Mouse (Mus musculus) hindbrain, postnatal 0 days (tissue): ENCODE measurements around the gene Gdpgp1. TPM values are rescaled to one million over a fixed set of nuclear protein-coding genes. Genes with fewer than 3 reads are reported as not detected.

ENCODE experiments used
- ATAC-seq: fragments of 200-750 bp; cut with Nextera tagmentation; 2 replicates; pipeline ENCODE4 v1.8.0; 2017; ENCODE audit warnings: mild to moderate bottlenecking, moderate TSS enrichment, moderate library complexity
- DNase-seq: peaks from one replicate; pipeline ENCODE4 v3.0.0-alpha.2; 2015; ENCODE audit warnings: low spot score
- H3K27ac ChIP-seq: fragments of 300-500 bp; sonication (generic); 2 replicates; pipeline ENCODE4 v1.5.1; 2014; ENCODE audit warnings: mild to moderate bottlenecking
- H3K27me3 ChIP-seq: fragments of 300-500 bp; sonication (generic); 2 replicates; pipeline ENCODE4 v1.6.1; 2014; ENCODE audit warnings: low read length, mixed read lengths; ENCODE audit not compliant: insufficient read depth
- H3K36me3 ChIP-seq: fragments of 300-500 bp; sonication (generic); 2 replicates; pipeline ENCODE4 v1.6.1; 2014; ENCODE audit warnings: low read length, mixed read lengths; ENCODE audit not compliant: insufficient read depth
- H3K4me1 ChIP-seq: fragments of 300-500 bp; sonication (generic); 2 replicates; pipeline ENCODE4 v1.6.1; 2014; ENCODE audit warnings: antibody characterized with exemption, low read length, mixed read lengths; ENCODE audit not compliant: insufficient read depth
- H3K4me2 ChIP-seq: fragments of 300-500 bp; sonication (generic); 2 replicates; pipeline ENCODE4 v1.6.1; 2014; ENCODE audit warnings: low read depth, mild to moderate bottlenecking, low read length, moderate library complexity, mixed read lengths
- H3K4me3 ChIP-seq: fragments of 300-500 bp; sonication (generic); 2 replicates; pipeline ENCODE4 v1.5.1; 2014; ENCODE audit warnings: low read length
- H3K9ac ChIP-seq: fragments of 300-500 bp; sonication (generic); replicated peaks from 2 replicates; pipeline ENCODE4 v1.6.1; 2014; ENCODE audit warnings: mild to moderate bottlenecking, low read length, moderate library complexity, mixed read lengths
- H3K9me3 ChIP-seq: fragments of 300-500 bp; sonication (generic); 2 replicates; pipeline ENCODE4 v1.6.1; 2016; ENCODE audit warnings: low read length, mixed read lengths
- CTCF ChIP-seq: IDR thresholded peaks from 2 replicates; pipeline ENCODE4 v1.5.1; 2016; ENCODE audit warnings: antibody characterized with exemption, control low read depth, low read depth
- WGBS: fragments of 180-500 bp; shearing (Covaris S2); extraction: QIAGEN DNeasy Blood & Tissue Kit; methylation state at CpG from one replicate; pipeline ENCODE4 v1.1.7; 2014; 5-methylcytosine and 5-hydroxymethylcytosine counted together
- polyA plus RNA-seq: library from polyadenylated mRNA; unstranded; fragments of >200 nt; fragmentation: Nextera tagmentation; extraction: Ambion mirVana; gene quantifications from 2 replicates; pipeline ENCODE4 v1.2.1, GENCODE M21; 2015
- total RNA-seq: library from RNA; depleted of rRNA; stranded (reverse); fragments of >200 nt; gene quantifications from 2 replicates; pipeline ENCODE4 v1.2.3, GENCODE M21; 2014

The Gdpgp1 gene
- total and polyA plus RNA-seq, 2 experiments from 2014 or later: 2.8 to 6.8 TPM

- TF ChIP-seq CTCF: no peak
- WGBS: 1% methylated on average over 23 of the region's 23 CpGs
- no peaks in the 10 kb centered on the region for H3K27me3 ChIP-seq
- ATAC-seq: peak; percentile 64; the same call in 1 of the 2 replicates
- H3K4me3 ChIP-seq: peak overlapping the region; percentile 67
- peaks cover 13% of the 10 kb centered on the region for H3K4me1 ChIP-seq
- peaks cover 37% of the 10 kb centered on the region for H3K36me3 ChIP-seq
- peak overlapping the region; percentile 64 for H3K9ac ChIP-seq
- H3K27ac ChIP-seq: peak overlapping the region; percentile 66
- no peaks in the 10 kb centered on the region for H3K9me3 ChIP-seq
- peak overlapping the region; percentile 80 for H3K4me2 ChIP-seq
- peak; percentile 27 for DNase-seq
These were observed 37.1 kb downstream of the Gdpgp1 start for GRCm38 (mm10) chr7:80269751-80270255.

DNA sequence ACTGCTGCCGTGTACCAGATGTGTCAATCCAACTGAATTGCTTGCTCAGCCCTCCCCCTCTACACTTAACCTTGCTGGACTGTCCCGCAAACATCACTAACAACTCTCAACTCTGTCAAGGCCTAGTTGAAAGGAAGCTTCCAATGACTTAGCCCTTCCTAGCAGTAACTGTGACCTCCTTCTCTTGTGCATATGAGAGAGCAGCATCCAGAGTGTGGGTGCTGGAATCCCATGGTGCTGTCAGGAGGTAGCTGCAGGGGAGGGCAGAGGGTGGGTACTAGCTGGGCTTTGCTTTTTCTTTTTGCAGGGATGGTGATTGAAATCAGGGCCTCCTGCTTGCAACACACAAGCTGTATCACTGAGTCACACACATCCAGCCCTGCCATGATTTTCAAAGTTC, 40.8 kb downstream of the Gdpgp1 start:
- Histone ChIP-seq H3K27ac (no peak overlapping the region), H3K4me2 (no peak overlapping the region), H3K4me1 (peaks cover 13% of the 10 kb centered on the region), H3K9me3 (no peaks in the 10 kb centered on the region), H3K9ac (no peak overlapping the region), H3K4me3 (no peak overlapping the region), H3K27me3 (no peaks in the 10 kb centered on the region), H3K36me3 (peaks cover 39% of the 10 kb centered on the region)
- no peak for TF ChIP-seq CTCF
- ATAC-seq (no peak), DNase-seq (no peak)
- WGBS: 93% methylated on average over 2 of the region's 2 CpGs

- Histone ChIP-seq H3K4me3 (no peak overlapping the region), H3K9me3 (no peaks in the 10 kb centered on the region), H3K9ac (no peak overlapping the region), H3K27ac (no peak overlapping the region), H3K4me1 (no peaks in the 10 kb centered on the region), H3K36me3 (peaks cover 52% of the 10 kb centered on the region), H3K4me2 (no peak overlapping the region), H3K27me3 (no peaks in the 10 kb centered on the region)
- DNase-seq (no peak), ATAC-seq (no peak)
- TF ChIP-seq CTCF: no peak
- 98% methylated on average over 4 of the region's 4 CpGs for WGBS
These were observed 43.7 kb downstream of the Gdpgp1 start for GRCm38 (mm10) chr7:80276374-80276773.

DNA sequence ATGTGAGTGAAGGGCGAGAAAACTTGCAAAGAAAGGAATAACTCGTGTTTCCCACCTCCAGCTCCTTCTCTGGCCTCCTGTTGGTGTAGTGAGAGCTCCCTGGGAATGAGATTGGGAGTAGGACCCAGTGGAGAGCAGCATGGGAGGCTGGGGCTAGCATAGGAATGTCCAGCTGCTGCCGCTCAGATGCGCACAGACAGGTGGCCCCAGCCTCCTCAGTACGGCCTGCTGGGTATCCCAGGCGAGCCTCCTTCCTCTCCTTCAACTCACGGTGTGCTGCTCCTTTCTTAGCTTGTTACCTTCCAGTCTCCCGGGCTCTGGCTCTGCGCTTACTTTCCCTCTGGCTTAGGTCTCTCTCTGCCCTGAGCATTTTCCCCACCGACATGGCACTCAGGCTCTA, 47.4 kb downstream of the Gdpgp1 start:
- TF ChIP-seq CTCF: no peak
- ATAC-seq: no peak

DNA sequence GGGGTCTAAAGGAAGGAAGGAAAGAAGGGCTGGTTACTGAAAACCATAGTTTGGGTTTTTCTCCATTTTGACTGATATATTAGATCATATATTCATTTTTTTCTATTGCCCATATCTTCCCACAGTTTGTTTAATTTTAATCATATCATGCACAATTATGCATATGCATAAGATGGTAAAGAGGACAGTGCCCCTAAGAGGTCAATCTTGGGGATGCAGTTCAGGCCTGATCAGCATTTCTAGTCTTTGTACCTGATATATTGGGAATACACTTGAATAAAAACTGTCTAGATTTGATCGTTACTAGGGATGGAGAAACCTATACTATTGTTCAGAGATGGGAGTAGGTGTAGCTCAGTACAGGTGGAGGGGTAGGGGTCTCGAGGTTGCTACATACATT, 48.3 kb downstream of the Gdpgp1 start:
- 91% methylated on average over 2 of the region's 2 CpGs for WGBS
- no peak overlapping the region for H3K4me3 ChIP-seq
- DNase-seq (no peak), ATAC-seq (no peak)
- no peak overlapping the region for H3K4me2 ChIP-seq
- H3K9ac ChIP-seq: no peak overlapping the region
- no peaks in the 10 kb centered on the region for H3K9me3 ChIP-seq
- H3K36me3 ChIP-seq: peaks cover 57% of the 10 kb centered on the region
- TF ChIP-seq CTCF: peak; percentile 39
- no peaks in the 10 kb centered on the region for H3K27me3 ChIP-seq
- H3K27ac ChIP-seq: no peak overlapping the region
- H3K4me1 ChIP-seq: no peaks in the 10 kb centered on the region

More for the DNA sequence above, 47.4 kb downstream of the Gdpgp1 start:
- WGBS: 81% methylated on average over 10 of the region's 10 CpGs
- Histone ChIP-seq H3K4me3 (no peak overlapping the region), H3K4me2 (no peak overlapping the region), H3K9ac (no peak overlapping the region), H3K36me3 (peaks cover 56% of the 10 kb centered on the region), H3K27me3 (no peaks in the 10 kb centered on the region), H3K4me1 (no peaks in the 10 kb centered on the region), H3K27ac (no peak overlapping the region), H3K9me3 (no peaks in the 10 kb centered on the region)
- DNase-seq: no peak

DNA sequence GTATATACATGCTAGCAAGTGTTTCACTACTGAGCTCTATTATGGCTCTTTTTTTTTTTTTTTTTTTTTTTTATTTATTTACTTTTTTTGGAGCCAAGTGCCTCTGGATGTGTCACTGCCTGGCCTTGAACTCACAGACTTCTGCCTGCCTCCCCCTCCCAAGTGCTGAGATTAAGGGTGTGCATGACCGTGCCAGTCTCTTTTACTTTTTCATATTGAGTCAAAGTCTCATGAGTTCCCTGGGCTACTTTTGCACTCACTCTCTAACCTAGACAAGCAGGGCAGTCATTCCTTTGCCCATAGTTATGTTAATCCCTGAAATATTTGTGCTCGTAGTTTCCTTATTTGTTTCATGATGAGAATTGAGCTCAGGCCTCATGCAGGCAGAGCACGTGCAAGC, 49.0 kb downstream of the Gdpgp1 start:
- DNase-seq (no peak), ATAC-seq (no peak)
- no peak overlapping the region for H3K27ac ChIP-seq
- H3K4me3 ChIP-seq: no peak overlapping the region
- H3K4me1 ChIP-seq: no peaks in the 10 kb centered on the region
- H3K4me2 ChIP-seq: no peak overlapping the region
- WGBS: 86% methylated on average over 3 of the region's 3 CpGs
- no peaks in the 10 kb centered on the region for H3K27me3 ChIP-seq
- peaks cover 57% of the 10 kb centered on the region for H3K36me3 ChIP-seq
- no peak overlapping the region for H3K9ac ChIP-seq
- TF ChIP-seq CTCF: no peak
- no peaks in the 10 kb centered on the region for H3K9me3 ChIP-seq

DNA sequence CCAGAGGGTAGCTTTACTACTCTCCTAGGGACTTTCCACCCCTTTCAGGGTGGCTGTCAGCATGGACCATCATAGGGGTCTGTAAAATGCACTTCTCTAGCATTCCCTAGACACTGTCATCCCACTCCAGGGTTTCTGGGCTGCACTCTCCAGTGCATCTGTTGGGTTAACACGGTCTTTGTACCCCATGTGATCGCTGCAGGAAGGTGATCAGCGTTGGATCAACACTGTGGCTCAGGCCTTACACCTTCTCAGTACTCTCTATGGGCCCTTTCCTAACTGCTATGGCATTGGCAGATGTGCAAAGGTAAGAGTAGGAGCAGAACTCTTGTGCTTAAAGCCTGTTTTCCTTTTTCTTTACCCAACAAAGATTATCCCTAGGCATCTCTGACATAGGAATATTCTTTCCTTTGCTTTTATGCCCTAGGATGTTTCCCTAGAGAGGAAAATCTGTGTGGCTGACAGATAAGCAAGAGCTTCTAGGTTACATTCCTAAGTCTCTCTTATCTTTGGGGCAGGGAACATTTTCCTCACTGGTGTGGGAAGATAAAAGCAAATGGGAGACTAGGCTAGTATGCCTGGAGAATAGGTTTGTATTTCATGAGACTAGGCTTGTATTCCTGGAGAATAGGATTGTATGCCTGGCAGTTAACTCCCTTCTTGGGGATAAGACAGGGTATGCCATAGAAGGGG, 50.7 kb downstream of the Gdpgp1 start:
- no peaks in the 10 kb centered on the region for H3K27me3 ChIP-seq
- no peak for TF ChIP-seq CTCF
- no peak overlapping the region for H3K27ac ChIP-seq
- no peak overlapping the region for H3K9ac ChIP-seq
- no peak overlapping the region for H3K4me2 ChIP-seq
- H3K4me1 ChIP-seq: no peaks in the 10 kb centered on the region
- ATAC-seq: no peak
- no peak for DNase-seq
- no peak overlapping the region for H3K4me3 ChIP-seq
- WGBS: 94% methylated on average over 3 of the region's 3 CpGs
- H3K9me3 ChIP-seq: no peaks in the 10 kb centered on the region
- H3K36me3 ChIP-seq: peaks cover 65% of the 10 kb centered on the region
